In the genomic region with DNA sequence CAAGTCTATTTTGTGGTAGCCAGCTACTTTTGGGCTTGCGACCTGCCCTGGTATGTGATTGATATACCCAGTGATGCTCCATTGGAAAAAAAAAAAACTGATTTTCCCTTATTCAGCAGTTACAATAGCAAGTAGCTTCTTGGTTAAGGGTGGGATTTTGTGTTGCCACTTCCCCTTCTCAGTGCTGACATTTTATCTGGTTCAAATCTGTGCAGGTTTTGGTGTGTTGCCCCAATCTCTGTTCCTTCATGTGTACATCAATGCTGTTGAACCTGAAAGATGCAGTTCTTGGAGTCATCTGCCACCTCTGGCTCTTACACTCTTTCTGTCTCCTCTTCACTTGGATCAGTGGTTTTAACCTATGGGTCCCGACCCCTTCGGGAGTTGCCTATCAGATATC, we compare ENCODE assay signal across 20 mouse cellular contexts. TPM values are rescaled to one million over a fixed set of nuclear protein-coding genes. Genes with fewer than 3 reads are reported as not detected.
A peak's percentile ranks its signal among the peaks of the same experiment; 100 is the strongest.
DNase-seq lines count a peak whose midpoint lies in the region; ATAC-seq and TF ChIP-seq lines count a peak whose summit lies in the region.
"Had no signal": no experiment of that assay in that cellular context is flagged by ENCODE, and none has a peak within 500 bp of the region (broad histone marks: within the 10 kb centered on the region; RNA-seq: fewer than 3 reads in every experiment).

No protein-coding gene starts in this region.

- H3K27me3 ChIP-seq in CH12.LX (replicated peaks): no peaks in the 10 kb centered on the region
- H3K27me3 ChIP-seq in MEL (ENCODE audit: control insufficient read depth in 1 of 2, insufficient read depth in 2 of 2, low read length in 2 of 2): no peaks in the 10 kb centered on the region
- H3K27me3 ChIP-seq: Patski had no signal

- TF ChIP-seq CTCF in CH12.LX (conservative IDR thresholded peaks at IDR 0.05 in 1 of 2, IDR thresholded peaks at IDR 0.05 in 1 of 2; ENCODE audit: low read depth in 2 of 2, low read length in 2 of 2): no peak
- no peak for TF ChIP-seq CTCF in MEL (IDR thresholded peaks at IDR 0.05 in 2 of 3, conservative IDR thresholded peaks at IDR 0.05 in 1 of 3; ENCODE audit: control insufficient read depth in 1 of 3, insufficient read depth in 1 of 3, low read depth in 2 of 3, low read length in 3 of 3, poor library complexity in 1 of 3, severe bottlenecking in 1 of 3)

- in situ Hi-C loops in CH12.LX (cut with MboI; ENCODE audit: low pct_ligation_motif_present, low pct_unique_long_range_greater_than_20kb, low sequenced_read_pairs): loop anchor here (25.0 kb wide), 2 partner anchors 734 to 909 kb away; no protein-coding TSS in a partner anchor

- dilution Hi-C loops in CH12.LX (cut with MboI; ENCODE audit: extremely low pct_ligation_motif_present, extremely low pct_unique_long_range_greater_than_20kb, low sequenced_read_pairs): no loop called here

- no peak for TF ChIP-seq EP300 in CH12.LX (IDR thresholded peaks at IDR 0.05; ENCODE audit: low read length)
- no peak for TF ChIP-seq EP300 in MEL (IDR thresholded peaks at IDR 0.05; ENCODE audit: low read depth in 1 of 2, low read length in 2 of 2)

- H3K4me3 ChIP-seq in CH12.LX (replicated peaks in 1 of 3; ENCODE audit: low read depth in 2 of 3, low read length in 2 of 3, poor library complexity in 1 of 3) (no peak overlapping the region), MEL (ENCODE audit: control insufficient read depth in 1 of 2, insufficient read depth in 1 of 2, low read depth in 2 of 2, low read length in 2 of 2) (no peak overlapping the region)

- peaks cover 3 to 22% of the 10 kb centered on the region in 2 experiments; a peak in 3 of 4 replicates for H3K4me1 ChIP-seq in CH12.LX (ENCODE audit: control insufficient read depth in 1 of 2, insufficient read depth in 2 of 2)
- H3K4me1 ChIP-seq in MEL (ENCODE audit: control insufficient read depth in 1 of 2, insufficient read depth in 2 of 2, low read length in 2 of 2): peaks cover 2 to 12% of the 10 kb centered on the region in 2 experiments; a peak in 3 of 4 replicates

- H3K79me2 ChIP-seq in CH12.LX (replicated peaks; ENCODE audit: control insufficient read depth, extremely low read depth, insufficient read depth, poor library complexity, severe bottlenecking) (no peaks in the 10 kb centered on the region), MEL (ENCODE audit: control insufficient read depth, insufficient read depth, low read length, poor library complexity) (no peaks in the 10 kb centered on the region)

- TF ChIP-seq POLR2A in CH12.LX (IDR thresholded peaks at IDR 0.05; ENCODE audit: low read depth, low read length) (no peak), MEL (IDR thresholded peaks at IDR 0.05; ENCODE audit: control insufficient read depth in 1 of 2, insufficient read depth in 1 of 2, low read depth in 1 of 2, low read length in 2 of 2, poor library complexity in 1 of 2) (no peak)

- peaks cover 3% of the 10 kb centered on the region for H3K9me3 ChIP-seq in CH12.LX (replicated peaks; ENCODE audit: low read length)
- H3K9me3 ChIP-seq in MEL (replicated peaks; ENCODE audit: insufficient read depth, low read length): no peaks in the 10 kb centered on the region
- H3K9me3 ChIP-seq: G1E had no signal

- TF ChIP-seq RAD21 in CH12.LX (IDR thresholded peaks at IDR 0.05; ENCODE audit: low read depth, low read length): no peak
- TF ChIP-seq RAD21 in MEL (IDR thresholded peaks at IDR 0.05; ENCODE audit: low read depth, low read length): no peak

- DNase-seq in CH12.LX (ENCODE audit: extremely low read depth): no peak
- peak; percentile 23 for DNase-seq in MEL (ENCODE audit: low read depth, low spot score)
- no peak for DNase-seq in lung, postnatal 25 days (ENCODE audit: low spot score)
- DNase-seq: adrenal gland, adult 2 months; adrenal gland, adult 8-10 months; adrenal gland, postnatal 10 days; adrenal gland, postnatal 14 days; adrenal gland, postnatal 25 days; adrenal gland, postnatal 36 days; B cell, adult 2 months; cerebellum, adult 11 months; cerebellum, adult 11-12 months; cerebellum, adult 18-20 months; cerebellum, adult 2 months; cerebellum, adult 8-10 months had no signal

- no peaks in the 10 kb centered on the region for H3K36me3 ChIP-seq in CH12.LX (replicated peaks in 1 of 2; ENCODE audit: control insufficient read depth in 1 of 2, insufficient read depth in 1 of 2, low read length in 1 of 2)
- H3K36me3 ChIP-seq in MEL (ENCODE audit: control insufficient read depth in 1 of 2, insufficient read depth in 2 of 2, low read length in 2 of 2): peaks cover 0 to 6% of the 10 kb centered on the region in 2 experiments; a peak in 2 of 4 replicates
- H3K36me3 ChIP-seq: G1E had no signal

- no peak for ATAC-seq in inflammation-experienced regulatory T-cells, adult 6 months
- ATAC-seq: activated CD4-positive, CD25-positive, alpha-beta regulatory T cell, adult 4 months; CD4-positive, CD25-positive, alpha-beta regulatory T cell, adult 4 months; Patski had no signal

- H3K27ac ChIP-seq in CH12.LX (ENCODE audit: insufficient read depth, low read depth) (no peak overlapping the region), MEL (ENCODE audit: control insufficient read depth, low read depth, low read length) (no peak overlapping the region)

- H3K4me2 ChIP-seq in CH12.LX (ENCODE audit: insufficient read depth, low read depth, poor library complexity, severe bottlenecking): no peak overlapping the region

- H3K9ac ChIP-seq in CH12.LX (ENCODE audit: insufficient read depth, low read depth) (no peak overlapping the region), MEL (ENCODE audit: control insufficient read depth, low read depth, low read length, poor library complexity, severe bottlenecking) (no peak overlapping the region)

TF ChIP-seq in CH12.LX, 34 proteins besides CTCF, POLR2A, EP300 and RAD21:
- 0 out of 2 replicates have a peak, but pooled peaks have one; percentile 15 for TF ChIP-seq MAFK (IDR thresholded peaks at IDR 0.05; ENCODE audit: insufficient replicate concordance, low read length)
- no peak for TF ChIP-seq GABPA (IDR thresholded peaks at IDR 0.05; ENCODE audit: insufficient replicate concordance, low read depth, low read length)

TF ChIP-seq in MEL, 35 proteins besides CTCF, POLR2A, EP300 and RAD21:
- peak; percentile 25; the same call in 1 of the 2 replicates for TF ChIP-seq GATA1 (IDR thresholded peaks at IDR 0.05; ENCODE audit: low read depth, low read length)
- no peak for TF ChIP-seq NELFE (IDR thresholded peaks at IDR 0.05; ENCODE audit: low read depth, low read length)
- TF ChIP-seq RCOR1 (IDR thresholded peaks at IDR 0.05; ENCODE audit: low read depth, low read length): peak; percentile 95

RNA-seq across cellular contexts. Expression of gene Eci2, which starts 1.5 kb away (rescaled TPM):
- total RNA-seq in CH12.LX (2012; rRNA removed): 78.9 and 86.0 TPM in 2 replicates
- 116 and 125 TPM in 2 replicates for total RNA-seq in CH12.LX (2014; rRNA removed)
- 83.3 and 83.7 TPM in 2 replicates for polyA plus RNA-seq in CH12.LX (2012; ENCODE audit: insufficient read length, low read depth)
- total RNA-seq in MEL (2012; rRNA removed): 70.2 and 74.8 TPM in 2 replicates
- polyA plus RNA-seq in MEL (2012; ENCODE audit: insufficient read depth in 1 of 2, insufficient read length in 2 of 2, low read depth in 1 of 2, low replicate concordance in 2 of 2, missing spikeins in 1 of 2): 10 to 100 TPM in 1 of 2 experiments, not detected in 1; 81.1 TPM
- polyA plus RNA-seq in inflammation-experienced regulatory T-cells, adult 6 months (2017; shearing (Covaris generic)): 100 to 1,000 TPM in 1 of 3 experiments, 10 to 100 TPM in 2; 89.0 to 105 (median 99.2) TPM

Comparison
In these comparisons a context has a peak if more than half of its experiments do, and no peak if none do; other contexts are left out.
1. Of the 35 proteins assayed by ChIP-seq in both MEL and CH12.LX: peak only in MEL: RCOR1; only in CH12.LX: MAFK; in both: none; in neither: 33.